Mouse (Mus musculus) cerebellum, adult 2 months (tissue): ENCODE results near the gene Pde6g. TPM values are rescaled to one million over a fixed set of nuclear protein-coding genes. Genes with fewer than 3 reads are reported as not detected.

ENCODE experiments used
- DNase-seq, 2 experiments: peaks; one replicate each; pipeline ENCODE4 v3.0.0; 2021
- H3K27ac ChIP-seq: fragments of 200-500 bp; 2 replicates; pipeline ENCODE4 v1.5.1; 2012; ENCODE audit warnings: low read length, control low read depth, inconsistent platforms; ENCODE audit not compliant: insufficient read depth
- H3K27me3 ChIP-seq: fragments of 200-500 bp; 2 replicates; pipeline ENCODE4 v1.6.1; 2012; ENCODE audit warnings: inconsistent platforms, mild to moderate bottlenecking, low read length, moderate library complexity; ENCODE audit not compliant: control insufficient read depth, insufficient read depth
- H3K4me1 ChIP-seq: fragments of 200-500 bp; 2 replicates; pipeline ENCODE4 v1.6.1; 2011; ENCODE audit warnings: low read length; ENCODE audit not compliant: control insufficient read depth, insufficient read depth
- H3K4me3 ChIP-seq: fragments of 200-500 bp; replicated peaks from 2 replicates; pipeline ENCODE3; 2011; ENCODE audit warnings: mild to moderate bottlenecking, low read depth, low read length, control low read depth; ENCODE audit not compliant: insufficient read depth
- CTCF ChIP-seq: fragments of 200-500 bp; IDR thresholded peaks from 2 replicates; pipeline ENCODE4 v1.5.1; 2011; ENCODE audit warnings: low read depth, mild to moderate bottlenecking, control low read depth, low read length, moderate library complexity, borderline replicate concordance; ENCODE audit not compliant: insufficient read depth
- POLR2A ChIP-seq: fragments of 200-500 bp; IDR thresholded peaks from 2 replicates; pipeline ENCODE4 v1.6.1; 2011; ENCODE audit warnings: low read length, control low read depth, borderline replicate concordance; ENCODE audit not compliant: insufficient read depth
- WGBS: fragments of 180-500 bp; shearing (Covaris S2); methylation state at CpG from one replicate; pipeline ENCODE4 v1.1.7; 2018; 5-methylcytosine and 5-hydroxymethylcytosine counted together
- polyA plus RNA-seq: library from polyadenylated mRNA; depleted of rRNA; stranded (reverse); fragments of >200 nt; gene quantifications from 2 replicates; pipeline ENCODE4 v1.2.3, GENCODE M21; 2012; rRNA removed

Gene Pde6g
- polyA plus RNA-seq, 1 experiment: 1.5 TPM

DNA sequence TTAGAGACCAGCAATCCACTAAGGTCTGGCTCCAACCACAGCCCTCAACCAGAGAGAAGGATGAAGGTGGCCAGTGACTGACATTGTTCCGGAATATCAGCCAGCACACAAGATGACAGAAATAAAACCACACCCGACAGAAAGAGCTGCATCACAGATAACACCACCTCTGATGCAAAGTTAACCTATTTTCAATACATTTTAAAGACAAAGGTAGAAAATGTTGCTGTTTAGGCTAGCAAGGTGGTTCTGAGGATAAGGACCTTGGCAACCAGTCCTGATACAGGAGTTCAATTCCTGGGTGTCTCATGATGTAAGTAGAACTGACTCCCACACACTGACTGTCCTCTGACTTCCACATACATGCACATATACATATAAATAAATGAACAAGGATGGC lies 54.0 kb downstream of the Pde6g start:
- no peak overlapping the region for H3K27ac ChIP-seq
- no peak for DNase-seq
- no peaks in the 10 kb centered on the region for H3K27me3 ChIP-seq
- no peaks in the 10 kb centered on the region for H3K4me1 ChIP-seq
- WGBS: 93% methylated on average over 2 of the region's 2 CpGs
- TF ChIP-seq CTCF (no peak), POLR2A (no peak)
- no peak overlapping the region for H3K4me3 ChIP-seq

Other genes with a start within 250 kb of the Pde6g start
- gene Bahcc1, start 220.6 kb downstream of the Pde6g start, polyA plus RNA-seq: 17.0 and 17.6 TPM in 2 replicates
- gene Actg1, start 105.0 kb downstream of the Pde6g start, polyA plus RNA-seq: 834 and 845 TPM in 2 replicates
- gene Fscn2, start 92.0 kb downstream of the Pde6g start, polyA plus RNA-seq: 0.29 TPM in 1 of 2 replicates, not detected in the other
- gene Faap100, start 74.7 kb downstream of the Pde6g start, polyA plus RNA-seq: 34.4 and 34.8 TPM in 2 replicates
- gene Nploc4, start 15.8 kb downstream of the Pde6g start, polyA plus RNA-seq: 54.2 and 56.3 TPM in 2 replicates
- 0.05 and 0.06 TPM in 2 replicates for gene Tspan10, start 10.9 kb downstream of the Pde6g start, polyA plus RNA-seq
- 15.5 and 20.0 TPM in 2 replicates for gene Oxld1, start 4.6 kb upstream of the Pde6g start, polyA plus RNA-seq
- gene Ccdc137, start 4.6 kb upstream of the Pde6g start, polyA plus RNA-seq: 27.3 and 28.3 TPM in 2 replicates
- gene Arl16, start 14.1 kb upstream of the Pde6g start, polyA plus RNA-seq: 42.7 and 56.5 TPM in 2 replicates
- gene Mrpl12, start 31.1 kb upstream of the Pde6g start, polyA plus RNA-seq: 108 and 119 TPM in 2 replicates
- gene Slc25a10, start 38.3 kb upstream of the Pde6g start, polyA plus RNA-seq: 38.9 and 39.3 TPM in 2 replicates
- 1.8 and 2.1 TPM in 2 replicates for gene Gcgr, start 77.2 kb upstream of the Pde6g start, polyA plus RNA-seq
- 159 and 168 TPM in 2 replicates for gene Mcrip1, start 96.2 kb upstream of the Pde6g start, polyA plus RNA-seq
- not detected in 2 replicates for gene Ppp1r27, start 97.6 kb upstream of the Pde6g start, polyA plus RNA-seq
- 98.4 and 105 TPM in 2 replicates for gene P4hb, start 119.8 kb upstream of the Pde6g start, polyA plus RNA-seq
- gene Arhgdia, start 128.1 kb upstream of the Pde6g start, polyA plus RNA-seq: 288 and 305 TPM in 2 replicates
- gene Alyref, start 144.9 kb upstream of the Pde6g start, polyA plus RNA-seq: 42.6 and 51.8 TPM in 2 replicates
- gene Anapc11, start 144.9 kb upstream of the Pde6g start, polyA plus RNA-seq: 168 and 178 TPM in 2 replicates
- 4.7 and 5.6 TPM in 2 replicates for gene Npb, start 155.0 kb upstream of the Pde6g start, polyA plus RNA-seq
- gene Pcyt2, start 164.4 kb upstream of the Pde6g start, polyA plus RNA-seq: 401 and 403 TPM in 2 replicates
- gene Sirt7, start 171.7 kb upstream of the Pde6g start, polyA plus RNA-seq: 76.9 and 80.5 TPM in 2 replicates
- gene Mafg, start 180.1 kb upstream of the Pde6g start, polyA plus RNA-seq: 60.5 and 65.3 TPM in 2 replicates
- gene Pycr1, start 190.3 kb upstream of the Pde6g start, polyA plus RNA-seq: 2.1 and 2.3 TPM in 2 replicates
- 3.3 and 4.5 TPM in 2 replicates for gene Myadml2, start 194.7 kb upstream of the Pde6g start, polyA plus RNA-seq
- 5.9 TPM in 2 replicates for gene Notum, start 207.7 kb upstream of the Pde6g start, polyA plus RNA-seq
- gene Aspscr1, start 219.5 kb upstream of the Pde6g start, polyA plus RNA-seq: 56.1 and 59.4 TPM in 2 replicates